Mouse (Mus musculus): ENCODE measurements around the gene Gpr156. TPM values are rescaled to one million over a fixed set of nuclear protein-coding genes. Genes with fewer than 3 reads are reported as not detected.

The Gpr156 gene
- 0.02 TPM in 1 of 2 replicates, not detected in the other for polyA plus RNA-seq (2015; fragmentation: Nextera tagmentation; extraction: Ambion mirVana)

DNA sequence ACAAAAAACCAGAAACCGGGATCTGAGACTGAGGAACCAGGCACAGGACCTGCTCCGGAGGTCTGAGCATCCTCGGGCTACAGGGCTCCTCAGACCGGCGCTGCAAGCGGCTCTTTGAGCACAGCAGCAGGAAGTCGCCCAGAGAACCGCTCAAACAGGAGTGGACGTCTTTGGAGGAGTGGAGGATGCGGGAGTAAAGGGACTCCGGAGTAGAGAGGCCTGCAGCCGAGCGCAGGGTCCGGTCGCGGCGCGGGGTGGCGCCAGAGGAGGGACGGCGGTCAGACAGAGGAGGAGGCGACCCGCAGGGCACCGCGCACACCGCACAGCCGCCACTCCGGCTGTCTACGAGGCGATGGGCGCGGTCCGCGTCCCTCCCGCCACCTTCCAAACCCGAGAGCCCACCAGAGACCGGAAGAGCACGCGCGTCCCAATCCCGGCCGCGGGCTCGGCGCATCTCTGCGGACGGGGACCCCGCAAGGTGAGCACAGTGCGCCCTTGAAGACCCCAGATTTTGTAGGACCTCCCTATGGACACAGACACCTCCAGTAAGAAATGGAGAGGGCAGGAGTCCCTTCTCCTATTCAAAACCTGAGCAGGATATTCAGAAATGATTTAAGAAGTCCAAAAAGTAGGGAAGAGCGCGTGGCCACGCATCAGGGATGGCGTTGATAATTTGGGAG is at the start of gene Gpr156:
Gene Gpr156 (plus strand): TSS at position 359 of the 680 bp plus-strand sequence.
- whole genome bisulfite sequencing (ENCODE audit: insufficient replicate concordance) = 3% methylated on average over 53 of the region's 53 CpGs
- H3K36me3 ChIP-seq (replicated peaks) = no peaks in the 10 kb centered on the region
- no peak within 1 kb of the TSS for H3K9ac ChIP-seq
- no peaks in the 10 kb centered on the region for H3K9me3 ChIP-seq (replicated peaks)
- peaks cover 38% of the 10 kb centered on the region for H3K27me3 ChIP-seq
- H3K4me1 ChIP-seq (replicated peaks) = no peaks in the 10 kb centered on the region
- H3K4me2 ChIP-seq = peak within 1 kb of the TSS; percentile 59
- ATAC-seq (ENCODE audit: insufficient read depth) = no peak
- H3K27ac ChIP-seq (replicated peaks) = no peak within 1 kb of the TSS
- H3K4me3 ChIP-seq (replicated peaks) = peak within 1 kb of the TSS; percentile 31

DNA sequence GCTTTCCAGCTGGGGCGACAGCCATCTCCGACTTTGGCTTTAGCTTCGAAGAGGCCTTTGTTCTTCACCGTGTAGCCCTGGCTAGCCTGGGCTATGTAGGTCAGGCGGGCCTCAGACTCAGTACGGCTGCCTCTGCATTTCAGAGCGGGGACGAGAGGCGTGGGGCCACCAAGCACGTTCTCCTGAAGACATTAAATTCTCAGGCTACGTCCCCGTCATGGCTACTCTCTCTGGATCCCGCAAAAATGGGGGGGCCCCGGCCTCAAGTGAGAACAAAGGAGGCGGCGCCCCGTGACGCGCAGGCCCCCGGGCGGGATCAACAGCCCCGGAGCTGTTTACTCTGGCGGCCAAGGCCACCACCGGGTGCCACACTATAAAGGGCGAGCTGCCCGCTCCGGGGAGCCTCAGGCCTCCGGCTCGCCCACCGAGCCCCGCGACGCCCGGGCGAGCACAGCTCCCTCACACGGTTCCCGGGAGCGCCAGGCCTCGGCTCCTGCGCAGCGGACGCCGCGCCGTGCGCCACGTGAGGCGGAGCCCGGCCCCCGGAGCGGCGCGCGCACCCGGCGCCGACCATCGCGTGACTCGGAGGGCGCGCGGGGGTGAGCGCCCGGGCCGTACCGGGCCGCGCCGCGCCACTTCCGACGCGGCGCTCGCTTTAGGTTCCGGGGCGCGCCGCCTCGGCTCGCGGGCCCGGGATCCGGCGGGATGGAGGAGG is 48.3 kb upstream of the Gpr156 start, which contains the start of gene Lrrc58:
Gene Lrrc58 (plus strand): TSS at position 599 of the 715 bp plus-strand sequence.
- H3K27ac ChIP-seq (replicated peaks) = peak within 1 kb of the TSS; percentile 86
- H3K4me2 ChIP-seq = peak within 1 kb of the TSS; percentile 83
- peak within 1 kb of the TSS; percentile 80 for H3K4me3 ChIP-seq (replicated peaks)
- H3K36me3 ChIP-seq (replicated peaks) = no peaks in the 10 kb centered on the region
- peak within 1 kb of the TSS; percentile 71 for H3K9ac ChIP-seq
- peaks cover 32% of the 10 kb centered on the region for H3K4me1 ChIP-seq (replicated peaks)
- H3K9me3 ChIP-seq (replicated peaks) = no peaks in the 10 kb centered on the region
- ATAC-seq (ENCODE audit: insufficient read depth) = peak; percentile 86
- no peaks in the 10 kb centered on the region for H3K27me3 ChIP-seq
- under 1% methylated on average over 86 of the region's 86 CpGs for WGBS (ENCODE audit: insufficient replicate concordance)

DNA sequence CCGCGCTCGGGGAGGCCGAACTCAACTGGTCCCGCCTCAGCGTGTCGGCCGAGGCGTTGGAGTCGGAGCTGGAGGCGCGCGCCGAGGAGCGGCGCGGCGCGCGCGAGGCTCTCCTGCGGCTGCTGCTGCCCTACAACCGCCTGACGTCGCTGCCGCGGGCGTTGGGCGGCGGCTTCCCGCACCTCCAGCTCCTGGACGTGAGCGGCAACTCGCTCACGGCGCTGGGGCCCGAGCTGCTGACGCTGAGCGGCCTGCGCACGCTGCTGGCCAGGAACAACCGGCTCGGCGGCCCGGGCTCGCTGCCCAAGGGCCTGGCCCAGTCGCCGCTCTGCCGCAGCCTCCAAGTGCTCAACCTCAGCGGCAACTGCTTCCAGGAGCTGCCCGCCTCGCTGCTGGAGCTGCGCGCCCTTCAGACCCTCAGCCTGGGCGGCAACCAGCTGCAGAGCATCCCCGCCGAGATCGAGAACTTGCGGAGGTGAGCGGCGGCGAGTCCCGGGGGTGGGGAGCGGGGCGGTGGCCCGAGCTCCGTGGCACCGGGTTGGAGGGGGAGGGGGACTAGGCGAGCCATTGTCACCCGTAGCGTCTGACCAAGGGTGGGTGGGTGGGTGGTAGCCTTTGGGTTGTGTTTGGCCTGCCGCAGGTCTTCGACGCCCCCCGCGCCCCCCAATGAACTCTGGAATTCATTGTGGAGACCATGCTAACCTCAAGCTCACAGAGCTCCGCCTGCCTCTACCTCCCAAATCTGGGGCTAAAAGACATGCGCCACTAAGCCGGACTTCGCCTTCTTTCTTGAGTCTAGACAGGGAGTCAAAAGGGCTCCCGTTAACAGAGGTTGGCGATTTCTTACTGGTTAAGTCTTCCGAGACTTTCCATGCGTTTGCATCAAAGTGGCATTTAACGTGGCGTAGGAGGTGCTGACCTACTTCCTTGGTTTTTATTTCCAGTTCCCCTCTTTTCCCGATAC is 47.5 kb upstream of the Gpr156 start:
- peak overlapping the region; percentile 86 for H3K27ac ChIP-seq (replicated peaks)
- H3K9ac ChIP-seq = peak overlapping the region; percentile 71
- under 1% methylated on average over 84 of the region's 87 CpGs for WGBS (ENCODE audit: insufficient replicate concordance)

DNA sequence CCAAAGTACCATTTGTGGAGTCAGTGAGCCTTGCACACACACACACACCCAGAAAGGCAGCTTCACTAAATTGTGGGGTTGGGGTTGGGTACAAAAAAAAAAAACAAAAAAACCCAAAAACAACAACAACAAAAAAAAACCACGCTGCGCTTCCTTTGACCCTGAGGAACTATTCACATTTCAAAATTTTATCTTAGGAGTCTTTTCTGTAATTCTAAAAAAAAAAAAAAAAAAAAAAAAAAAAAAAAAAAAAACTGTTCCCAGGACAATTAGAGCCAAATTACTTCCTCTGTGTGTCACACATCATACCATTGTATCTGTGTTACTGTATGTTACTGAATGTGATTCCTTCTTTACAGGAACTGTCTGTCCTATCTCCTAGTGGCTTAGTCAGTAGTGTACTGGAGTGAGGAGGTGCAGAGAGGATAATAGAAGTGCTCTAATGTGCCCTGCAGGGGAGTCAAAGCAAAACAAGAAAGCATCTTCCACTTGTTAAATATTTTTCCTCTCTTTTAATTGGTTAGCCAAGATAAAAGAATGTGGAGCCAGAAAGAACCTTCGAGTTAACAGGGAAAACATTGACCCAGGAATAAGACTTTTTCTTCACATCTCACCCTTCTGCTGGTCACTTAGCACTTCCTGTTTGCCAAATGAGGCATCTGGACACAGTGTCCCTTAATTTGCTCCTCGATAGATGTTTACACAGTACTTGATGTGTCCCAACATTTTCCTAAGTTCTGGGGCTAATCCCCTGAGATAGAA is 46.6 kb upstream of the Gpr156 start:
- 9% methylated on average over 4 of the region's 4 CpGs for WGBS (ENCODE audit: insufficient replicate concordance)
- H3K36me3 ChIP-seq (replicated peaks) = no peaks in the 10 kb centered on the region
- no peaks in the 10 kb centered on the region for H3K9me3 ChIP-seq (replicated peaks)
- H3K9ac ChIP-seq = peak overlapping the region; percentile 71
- ATAC-seq (ENCODE audit: insufficient read depth) = no peak
- H3K4me3 ChIP-seq (replicated peaks) = peak overlapping the region; percentile 80
- H3K27me3 ChIP-seq = no peaks in the 10 kb centered on the region
- H3K4me2 ChIP-seq = peak overlapping the region; percentile 83
- peak overlapping the region; percentile 86; the same call in 1 of the 2 replicates for H3K27ac ChIP-seq (replicated peaks)
- H3K4me1 ChIP-seq (replicated peaks) = peaks cover 34% of the 10 kb centered on the region

More for the DNA sequence above, 47.5 kb upstream of the Gpr156 start:
- Histone ChIP-seq H3K36me3 (replicated peaks) (no peaks in the 10 kb centered on the region), H3K27me3 (no peaks in the 10 kb centered on the region), H3K4me1 (replicated peaks) (peaks cover 32% of the 10 kb centered on the region), H3K4me2 (peak overlapping the region; percentile 83), H3K9me3 (replicated peaks) (no peaks in the 10 kb centered on the region), H3K4me3 (replicated peaks) (peak overlapping the region; percentile 80)
- peak; percentile 64 for ATAC-seq (ENCODE audit: insufficient read depth)

DNA sequence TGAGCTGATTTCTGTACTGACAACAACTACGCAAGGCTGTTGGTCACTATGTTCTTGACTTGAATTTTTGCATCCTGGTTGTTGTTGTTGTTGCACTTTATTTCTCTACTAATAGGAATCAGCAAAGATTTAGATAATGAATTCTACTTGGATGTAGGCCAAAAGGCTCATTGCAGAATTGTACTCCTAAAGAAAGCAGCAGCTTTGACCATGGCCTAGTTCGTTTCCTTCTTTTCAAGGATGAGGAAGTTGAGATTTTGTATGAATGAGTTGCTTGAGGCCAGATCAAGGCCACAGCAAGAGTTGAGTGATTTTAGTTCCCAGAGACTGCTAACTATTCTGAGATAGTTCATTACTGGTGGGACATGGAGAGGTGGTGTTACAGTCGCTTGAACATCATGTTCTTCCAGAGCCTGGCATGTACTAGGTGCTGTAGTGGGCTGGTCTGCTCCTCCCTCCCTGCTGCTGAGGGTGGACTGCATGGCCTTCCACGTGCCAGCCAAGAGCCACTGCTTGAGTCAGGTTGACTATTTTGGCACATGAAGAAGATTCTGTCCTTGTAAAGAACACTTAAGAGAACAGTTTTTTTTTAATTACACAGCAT is 45.1 kb upstream of the Gpr156 start:
- H3K27me3 ChIP-seq = no peaks in the 10 kb centered on the region
- 65% methylated on average over 4 of the region's 4 CpGs for WGBS (ENCODE audit: insufficient replicate concordance)
- H3K9me3 ChIP-seq (replicated peaks) = no peaks in the 10 kb centered on the region
- no peak overlapping the region for H3K9ac ChIP-seq
- H3K4me3 ChIP-seq (replicated peaks) = no peak overlapping the region
- peak overlapping the region; percentile 83; the same call in 1 of the 2 replicates for H3K4me2 ChIP-seq
- H3K4me1 ChIP-seq (replicated peaks) = peaks cover 36% of the 10 kb centered on the region
- no peak for ATAC-seq (ENCODE audit: insufficient read depth)
- no peaks in the 10 kb centered on the region for H3K36me3 ChIP-seq (replicated peaks)
- H3K27ac ChIP-seq (replicated peaks) = no peak overlapping the region

DNA sequence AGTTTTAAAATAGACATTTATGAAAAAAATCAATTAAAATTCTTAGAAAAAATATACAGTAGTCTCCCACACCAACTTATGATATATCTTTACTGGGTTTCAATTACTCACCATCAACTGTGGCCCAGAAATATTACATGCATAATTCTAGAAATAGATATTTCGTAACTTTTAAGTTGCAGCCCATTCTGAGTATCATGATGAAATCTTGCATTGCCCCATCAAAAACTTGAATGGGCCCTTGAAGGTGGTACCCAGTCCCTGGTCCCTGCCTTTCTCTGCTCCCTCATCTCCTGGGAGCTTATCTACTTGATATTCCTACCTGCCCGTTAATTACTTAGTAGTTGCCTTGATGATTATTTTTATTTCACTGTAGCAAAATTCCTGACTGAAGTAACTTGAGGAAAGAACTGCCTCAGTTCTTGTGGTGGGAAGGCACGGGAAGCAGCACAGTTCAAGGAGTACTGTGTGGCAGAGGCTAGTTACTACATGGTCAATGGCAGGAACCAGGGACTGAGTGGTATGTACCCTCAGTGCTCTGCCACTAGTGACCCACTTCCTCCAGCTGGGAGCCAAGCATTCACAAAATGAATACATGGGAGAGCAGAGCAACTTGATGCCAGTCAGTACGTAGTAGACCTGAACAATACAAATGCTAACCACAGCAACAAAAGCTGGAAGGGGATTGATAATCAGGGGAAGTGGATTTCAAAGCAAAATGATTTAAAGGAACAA is 41.6 kb upstream of the Gpr156 start:
- Histone ChIP-seq H3K9me3 (replicated peaks) (no peaks in the 10 kb centered on the region), H3K27me3 (no peaks in the 10 kb centered on the region), H3K9ac (no peak overlapping the region), H3K36me3 (replicated peaks) (peaks cover 17% of the 10 kb centered on the region; the same call in 1 of the 2 replicates), H3K4me1 (replicated peaks) (peaks cover 31% of the 10 kb centered on the region), H3K4me2 (no peak overlapping the region), H3K4me3 (replicated peaks) (no peak overlapping the region), H3K27ac (replicated peaks) (no peak overlapping the region)
- no peak for ATAC-seq (ENCODE audit: insufficient read depth)
- WGBS (ENCODE audit: insufficient replicate concordance) = 59% methylated on average over 4 of the region's 4 CpGs

DNA sequence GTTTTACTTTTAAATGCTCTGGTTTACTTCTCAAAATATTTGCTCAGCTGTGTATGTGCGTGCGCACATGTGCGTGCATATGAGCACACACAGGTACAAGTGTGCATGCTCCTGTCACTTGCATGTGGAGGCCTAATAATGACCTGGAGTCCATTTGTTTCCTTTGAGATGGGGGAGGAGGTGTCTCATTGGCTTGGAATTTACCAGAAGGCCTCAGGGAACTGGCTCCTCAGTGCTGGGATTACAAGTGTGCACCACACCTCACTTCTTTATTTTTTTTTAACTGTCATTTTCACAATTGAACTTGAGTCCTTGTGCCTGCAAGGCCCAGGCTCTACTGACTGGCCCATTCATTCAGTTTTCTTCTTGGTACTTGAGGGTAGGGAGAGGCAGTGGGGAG is 38.9 kb upstream of the Gpr156 start:
- Histone ChIP-seq H3K4me3 (replicated peaks) (no peak overlapping the region), H3K4me1 (replicated peaks) (peaks cover 12% of the 10 kb centered on the region), H3K9me3 (replicated peaks) (no peaks in the 10 kb centered on the region), H3K27ac (replicated peaks) (no peak overlapping the region), H3K4me2 (no peak overlapping the region), H3K9ac (no peak overlapping the region), H3K27me3 (no peaks in the 10 kb centered on the region), H3K36me3 (replicated peaks) (peaks cover 29% of the 10 kb centered on the region)
- no peak for ATAC-seq (ENCODE audit: insufficient read depth)
- WGBS (ENCODE audit: insufficient replicate concordance) = 98% methylated on average over 3 of the region's 3 CpGs

DNA sequence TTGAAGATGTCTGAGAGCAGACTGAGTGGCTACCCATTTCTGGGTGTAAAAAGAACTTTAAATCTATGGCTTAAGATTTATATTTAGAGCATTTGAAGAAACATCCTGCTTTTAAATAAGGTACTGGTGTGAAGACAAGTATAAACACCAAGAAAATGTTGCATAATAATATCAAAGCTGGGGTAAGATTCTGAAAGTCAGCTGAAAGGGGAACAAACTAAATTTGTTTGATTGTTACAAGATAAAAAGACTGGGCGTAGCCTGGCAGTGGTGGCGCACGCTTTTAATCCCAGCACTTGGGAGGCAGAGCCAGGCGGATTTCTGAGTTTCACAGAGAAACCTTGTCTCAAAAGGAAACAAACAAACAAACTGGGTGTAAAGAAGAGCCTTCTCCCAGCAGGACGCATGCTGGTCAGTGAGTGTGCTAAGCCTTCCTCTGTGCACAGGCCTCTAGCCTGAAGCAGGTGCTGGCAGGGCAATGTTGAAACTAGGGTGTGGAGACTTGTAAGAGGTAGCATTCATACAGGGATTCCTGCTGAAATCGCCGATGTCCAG is 37.3 kb upstream of the Gpr156 start:
- Histone ChIP-seq H3K4me1 (replicated peaks) (peaks cover 12% of the 10 kb centered on the region), H3K9ac (no peak overlapping the region), H3K27ac (replicated peaks) (no peak overlapping the region), H3K36me3 (replicated peaks) (peaks cover 41% of the 10 kb centered on the region), H3K4me3 (replicated peaks) (no peak overlapping the region), H3K9me3 (replicated peaks) (no peaks in the 10 kb centered on the region), H3K4me2 (no peak overlapping the region), H3K27me3 (no peaks in the 10 kb centered on the region)
- ATAC-seq (ENCODE audit: insufficient read depth) = no peak
- 73% methylated on average over 7 of the region's 7 CpGs for WGBS (ENCODE audit: insufficient replicate concordance)

DNA sequence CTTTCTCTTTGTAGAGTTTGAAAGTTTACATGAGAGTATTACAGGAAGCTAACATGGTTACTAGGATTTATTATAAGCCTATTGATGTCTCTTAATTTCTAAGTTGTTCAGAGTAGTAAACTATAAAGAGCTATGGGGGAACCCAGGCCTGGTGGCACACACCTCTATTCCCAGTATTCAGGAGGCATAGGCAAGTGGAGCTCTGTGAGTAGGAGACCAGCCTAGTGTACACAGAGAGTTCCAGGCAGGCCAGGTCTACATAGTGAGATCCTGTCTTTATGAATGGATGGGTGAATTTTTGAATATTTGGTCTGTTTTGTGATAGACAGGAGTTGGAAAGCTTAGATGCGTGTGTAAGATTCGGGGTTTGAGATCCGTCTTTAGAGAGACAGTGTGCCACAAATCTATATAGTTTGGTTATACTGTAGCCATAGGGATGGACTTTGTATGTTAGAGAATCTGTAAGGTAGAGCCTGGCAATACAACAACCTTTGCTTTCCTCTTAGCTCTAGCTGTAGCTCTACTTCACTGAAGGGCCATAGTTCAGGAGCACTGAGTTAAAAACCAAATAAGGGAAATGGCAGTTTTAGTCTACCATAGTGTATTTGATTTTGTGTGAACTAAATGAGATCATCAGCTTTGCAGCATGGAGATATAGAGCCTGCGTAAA is 36.4 kb upstream of the Gpr156 start:
- peak overlapping the region; percentile 63; the same call in 1 of the 2 replicates for H3K27ac ChIP-seq (replicated peaks)
- no peak overlapping the region for H3K4me3 ChIP-seq (replicated peaks)
- H3K36me3 ChIP-seq (replicated peaks) = peaks cover 44% of the 10 kb centered on the region
- WGBS (ENCODE audit: insufficient replicate concordance) = 78% methylated on average over 4 of the region's 4 CpGs
- H3K9ac ChIP-seq = no peak overlapping the region
- H3K4me1 ChIP-seq (replicated peaks) = peaks cover 8% of the 10 kb centered on the region
- peak; percentile 40; the same call in 1 of the 2 replicates for ATAC-seq (ENCODE audit: insufficient read depth)
- H3K4me2 ChIP-seq = no peak overlapping the region
- H3K9me3 ChIP-seq (replicated peaks) = no peaks in the 10 kb centered on the region
- no peaks in the 10 kb centered on the region for H3K27me3 ChIP-seq
